Mouse (Mus musculus) CH12.LX (cell line): ENCODE results near the gene Timm22.

Experiments used
- CTCF ChIP-seq, 2 experiments: IDR thresholded peaks in 1 of 2; conservative IDR thresholded peaks in 1 of 2; 2 replicates each; pipeline ENCODE4 v1.5.1; 2011 to 2012; ENCODE audit warnings: low read depth in 2 of 2, low read length in 2 of 2, improper control_type of control experiment in 1 of 2, inconsistent platforms in 1 of 2, mild to moderate bottlenecking in 1 of 2, moderate library complexity in 1 of 2
- GABPA ChIP-seq: IDR thresholded peaks from 2 replicates; pipeline ENCODE4 v1.6.1; 2012; ENCODE audit warnings: low read depth, low read length, improper control_type of control experiment, inconsistent platforms; ENCODE audit not compliant: insufficient replicate concordance
- MYC ChIP-seq: IDR thresholded peaks from 2 replicates; pipeline ENCODE4 v1.6.1; 2011; ENCODE audit warnings: low read depth, mild to moderate bottlenecking, improper control_type of control experiment, low read length
- POLR2A ChIP-seq: IDR thresholded peaks from 2 replicates; pipeline ENCODE4 v1.6.1; 2011; ENCODE audit warnings: low read depth, mild to moderate bottlenecking, improper control_type of control experiment, low read length
- RCOR1 ChIP-seq: conservative IDR thresholded peaks from 2 replicates; pipeline ENCODE4 v1.6.1; 2012; ENCODE audit warnings: low read depth, mild to moderate bottlenecking, inconsistent platforms, low read length, improper control_type of control experiment
- TCF12 ChIP-seq: IDR thresholded peaks from 2 replicates; pipeline ENCODE4 v1.6.1; 2014; ENCODE audit warnings: low read depth, mild to moderate bottlenecking, inconsistent platforms, low read length, improper control_type of control experiment
- USF1 ChIP-seq: IDR thresholded peaks from 2 replicates; pipeline ENCODE4 v1.6.1; 2014; ENCODE audit warnings: low read depth, mild to moderate bottlenecking, inconsistent platforms, low read length, improper control_type of control experiment

- TF ChIP-seq GABPA (no peak), CTCF (conservative IDR thresholded peaks at IDR 0.05 in 1 of 2, IDR thresholded peaks at IDR 0.05 in 1 of 2; ENCODE audit: low read depth in 2 of 2, low read length in 2 of 2) (no peak), POLR2A (no peak), TCF12 (no peak), RCOR1 (no peak), MYC (no peak), USF1 (no peak)
Observed at GRCm38 (mm10) chr11:76363178-76363577, 43.6 kb upstream of the Timm22 start.
